Mouse (Mus musculus) CH12.LX (cell line): ENCODE data around the gene Nop10. TPM values are rescaled to one million over a fixed set of nuclear protein-coding genes. Genes with fewer than 3 reads are reported as not detected.
A peak's percentile ranks its signal among the peaks of the same experiment; 100 is the strongest.

Experiments used
- DNase-seq: peaks from one replicate; pipeline ENCODE4 v3.0.0-alpha.2; 2013; ENCODE audit errors: extremely low read depth
- H3K27ac ChIP-seq: 2 replicates; pipeline ENCODE4 v1.5.1; 2012; ENCODE audit warnings: low read depth, mild to moderate bottlenecking, control low read depth, moderate library complexity; ENCODE audit not compliant: insufficient read depth
- H3K27me3 ChIP-seq: replicated peaks from 2 replicates; pipeline ENCODE3; 2012; ENCODE audit warnings: inconsistent platforms
- H3K36me3 ChIP-seq, 2 experiments: replicated peaks in 1 of 2; 2 replicates each; pipeline versions ENCODE3 to v1.6.1; 2012; ENCODE audit warnings: inconsistent platforms in 1 of 2, low read length in 1 of 2, mild to moderate bottlenecking in 1 of 2, mixed read lengths in 1 of 2, moderate library complexity in 1 of 2; ENCODE audit not compliant: control insufficient read depth in 1 of 2, insufficient read depth in 1 of 2
- H3K4me1 ChIP-seq, 2 experiments: 2 replicates each; pipeline ENCODE4 v1.6.1; 2012; ENCODE audit warnings: inconsistent platforms in 1 of 2, moderate library complexity in 1 of 2; ENCODE audit not compliant: insufficient read depth in 2 of 2, control insufficient read depth in 1 of 2
- H3K4me2 ChIP-seq: 2 replicates; pipeline ENCODE4 v1.6.1; 2012; ENCODE audit warnings: low read depth, mild to moderate bottlenecking, control low read depth; ENCODE audit not compliant: poor library complexity, insufficient read depth, severe bottlenecking
- H3K4me3 ChIP-seq, 3 experiments: fragments of 150-350 bp in 1 of 3; sonication (generic) in 1 of 3; replicated peaks in 1 of 3; 2 replicates each; pipeline versions ENCODE3 to v1.5.1; 2011 to 2012; ENCODE audit warnings: low read depth in 2 of 3, low read length in 2 of 3, mild to moderate bottlenecking in 2 of 3, moderate library complexity in 2 of 3, control low read depth in 1 of 3, improper control_type of control experiment in 1 of 3, inconsistent platforms in 1 of 3, mixed read lengths in 1 of 3; ENCODE audit not compliant: poor library complexity in 1 of 3
- H3K79me2 ChIP-seq: replicated peaks from 2 replicates; pipeline ENCODE4 v1.6.1; 2012; ENCODE audit warnings: mild to moderate bottlenecking, moderate library complexity; ENCODE audit not compliant: control insufficient read depth, poor library complexity, insufficient read depth, severe bottlenecking; ENCODE audit errors: extremely low read depth
- H3K9ac ChIP-seq: 2 replicates; pipeline ENCODE4 v1.6.1; 2012; ENCODE audit warnings: low read depth, mild to moderate bottlenecking, control low read depth, moderate library complexity; ENCODE audit not compliant: insufficient read depth
- H3K9me3 ChIP-seq: replicated peaks from 2 replicates; pipeline ENCODE3; 2012; ENCODE audit warnings: low read length, inconsistent platforms, mixed read lengths
- CHD2 ChIP-seq: IDR thresholded peaks from 2 replicates; pipeline ENCODE4 v1.6.1; 2011; ENCODE audit warnings: low read length, improper control_type of control experiment
- CTCF ChIP-seq, 2 experiments: IDR thresholded peaks in 1 of 2; conservative IDR thresholded peaks in 1 of 2; 2 replicates each; pipeline ENCODE4 v1.5.1; 2011 to 2012; ENCODE audit warnings: low read depth in 2 of 2, low read length in 2 of 2, improper control_type of control experiment in 1 of 2, inconsistent platforms in 1 of 2, mild to moderate bottlenecking in 1 of 2, moderate library complexity in 1 of 2
- HCFC1 ChIP-seq: IDR thresholded peaks from 2 replicates; pipeline ENCODE4 v1.6.1; 2012; ENCODE audit warnings: low read depth, mild to moderate bottlenecking, inconsistent platforms, low read length, improper control_type of control experiment
- IRF4 ChIP-seq: IDR thresholded peaks from 2 replicates; pipeline ENCODE4 v1.6.1; 2014; ENCODE audit warnings: low read depth, mild to moderate bottlenecking, inconsistent platforms, low read length, improper control_type of control experiment
- JUND ChIP-seq: conservative IDR thresholded peaks from 2 replicates; pipeline ENCODE4 v1.6.1; 2011; ENCODE audit warnings: low read depth, low read length, improper control_type of control experiment
- MAFK ChIP-seq: IDR thresholded peaks from 2 replicates; pipeline ENCODE4 v1.6.1; 2011; ENCODE audit warnings: low read length, improper control_type of control experiment; ENCODE audit not compliant: insufficient replicate concordance
- MAZ ChIP-seq: IDR thresholded peaks from 2 replicates; pipeline ENCODE4 v1.6.1; 2012; ENCODE audit warnings: low read depth, mild to moderate bottlenecking, inconsistent platforms, low read length, improper control_type of control experiment, moderate library complexity
- MEF2A ChIP-seq: IDR thresholded peaks from 2 replicates; pipeline ENCODE4 v1.6.1; 2014; ENCODE audit warnings: low read depth, mild to moderate bottlenecking, inconsistent platforms, low read length, improper control_type of control experiment, borderline replicate concordance
- MXI1 ChIP-seq: IDR thresholded peaks from 2 replicates; pipeline ENCODE4 v1.6.1; 2011; ENCODE audit warnings: mild to moderate bottlenecking, low read depth, low read length, improper control_type of control experiment
- MYC ChIP-seq: IDR thresholded peaks from 2 replicates; pipeline ENCODE4 v1.6.1; 2011; ENCODE audit warnings: low read depth, mild to moderate bottlenecking, improper control_type of control experiment, low read length
- RAD21 ChIP-seq: IDR thresholded peaks from 2 replicates; pipeline ENCODE4 v1.6.1; 2011; ENCODE audit warnings: low read depth, mild to moderate bottlenecking, low read length, improper control_type of control experiment, moderate library complexity
- SMC3 ChIP-seq: IDR thresholded peaks from 2 replicates; pipeline ENCODE4 v1.6.1; 2011; ENCODE audit warnings: low read depth, low read length, improper control_type of control experiment
- UBTF ChIP-seq: IDR thresholded peaks from 2 replicates; pipeline ENCODE4 v1.6.1; 2012; ENCODE audit warnings: low read depth, mild to moderate bottlenecking, inconsistent platforms, low read length, improper control_type of control experiment, moderate library complexity
- ZNF384 ChIP-seq: IDR thresholded peaks from 2 replicates; pipeline ENCODE4 v1.6.1; 2012; ENCODE audit warnings: low read depth, low read length, improper control_type of control experiment, inconsistent platforms
- dilution Hi-C: fragments of 300-500 bp; cut with MboI; formaldehyde crosslinking; loops from 2 replicates; pipeline ENCODE4 v1.14.3; 2020; ENCODE audit warnings: low sequenced_read_pairs; ENCODE audit not compliant: extremely low pct_unique_long_range_greater_than_20kb, extremely low pct_ligation_motif_present
- in situ Hi-C: fragments of 300-500 bp; cut with MboI; formaldehyde crosslinking; loops from 3 replicates; pipeline ENCODE4 v1.14.3; 2019; ENCODE audit warnings: low sequenced_read_pairs, low pct_ligation_motif_present, low pct_unique_long_range_greater_than_20kb, mixed read lengths
- polyA plus RNA-seq: library from polyadenylated mRNA; unstranded; fragments of >175 nt; gene quantifications from 2 replicates; pipeline ENCODE4 v1.2.1, GENCODE M21; 2012; ENCODE audit warnings: low read depth; ENCODE audit not compliant: insufficient read length
- total RNA-seq, 2 experiments: library from RNA; depleted of rRNA; stranded (reverse); fragments of 300-350 nt in 1 of 2; fragments of >200 nt in 1 of 2; gene quantifications; 2 replicates each; pipeline ENCODE4 v1.2.3; 2012 to 2014

Nop10 gene
- total and polyA plus RNA-seq, 3 experiments = 239 to 507 (median 251) TPM

DNA sequence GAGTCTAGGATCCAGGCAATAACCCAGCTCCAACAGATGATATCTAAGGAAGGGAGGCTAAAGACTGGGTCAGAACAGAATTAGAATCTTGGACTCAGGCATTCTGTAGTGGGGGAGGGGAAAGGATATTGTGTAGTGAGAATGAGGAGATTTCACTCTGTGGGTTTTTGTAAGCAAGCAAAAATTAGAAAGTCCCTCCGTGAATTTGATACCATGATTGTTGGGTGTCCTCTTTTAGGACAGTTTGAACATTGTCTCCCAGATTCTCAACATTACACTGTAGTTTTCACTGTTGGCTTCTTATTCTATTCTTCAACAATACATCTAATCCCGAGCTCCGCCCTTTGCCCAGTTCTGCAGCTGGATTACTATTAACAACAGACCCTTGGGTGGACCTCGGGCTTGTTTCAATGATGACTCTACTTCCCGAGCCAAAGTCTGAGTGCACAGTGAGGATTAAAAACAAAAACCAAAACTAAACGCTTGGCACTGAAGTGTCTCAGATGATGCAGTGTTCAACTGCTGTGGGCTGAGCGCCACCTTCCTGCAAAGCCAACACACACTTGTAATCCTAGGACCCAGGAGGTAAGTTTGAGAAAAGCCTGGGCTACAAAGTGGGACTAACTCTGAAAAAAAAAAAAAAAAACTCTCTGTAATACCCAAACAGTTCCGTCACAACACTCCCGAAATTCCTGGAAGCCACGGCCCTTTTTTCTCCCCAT, 2.3 kb upstream of the Nop10 start, which contains the start of gene Nutm1:
TSS of gene Nutm1 (minus strand) at position 51 of the 722 bp plus-strand sequence.
- in situ Hi-C loops = no loop called here
- no peak within 1 kb of the TSS for H3K27ac ChIP-seq
- peak within 1 kb of the TSS in 1 of 3 experiments; percentile 18 for H3K4me3 ChIP-seq
- peaks cover 21% of the 10 kb centered on the region for H3K79me2 ChIP-seq
- H3K27me3 ChIP-seq = no peaks in the 10 kb centered on the region
- DNase-seq = peak; percentile 55
- dilution Hi-C loops = no loop called here
- peaks cover 2 to 30% of the 10 kb centered on the region in 2 experiments; a peak in 2 of 4 replicates for H3K4me1 ChIP-seq
- H3K36me3 ChIP-seq = peaks cover 0 to 12% of the 10 kb centered on the region in 2 experiments
- peak; percentile 28; the same call in 1 of the 2 replicates for TF ChIP-seq MYC
- TF ChIP-seq MAZ = peak; percentile 35; the same call in 1 of the 2 replicates
- TF ChIP-seq MAFK = no peak
- TF ChIP-seq HCFC1 = no peak
- peak in 1 of 2 experiments; percentile 85; a peak in 2 of 4 replicates for TF ChIP-seq CTCF (conservative IDR thresholded peaks at IDR 0.05 in 1 of 2, IDR thresholded peaks at IDR 0.05 in 1 of 2; ENCODE audit: low read depth in 2 of 2, low read length in 2 of 2)
- peak; percentile 77 for TF ChIP-seq SMC3
- no peak for TF ChIP-seq CHD2
- 0 out of 2 replicates have a peak, but pooled peaks have one; percentile 34 for TF ChIP-seq IRF4
- peak; percentile 14; the same call in 1 of the 2 replicates for TF ChIP-seq MEF2A
- peak; percentile 66 for TF ChIP-seq ZNF384
- no peak for TF ChIP-seq JUND
- TF ChIP-seq RAD21 = peak; percentile 90
- no peaks in the 10 kb centered on the region for H3K9me3 ChIP-seq
- H3K9ac ChIP-seq = no peak within 1 kb of the TSS
- peak within 1 kb of the TSS; percentile 61 for H3K4me2 ChIP-seq

DNA sequence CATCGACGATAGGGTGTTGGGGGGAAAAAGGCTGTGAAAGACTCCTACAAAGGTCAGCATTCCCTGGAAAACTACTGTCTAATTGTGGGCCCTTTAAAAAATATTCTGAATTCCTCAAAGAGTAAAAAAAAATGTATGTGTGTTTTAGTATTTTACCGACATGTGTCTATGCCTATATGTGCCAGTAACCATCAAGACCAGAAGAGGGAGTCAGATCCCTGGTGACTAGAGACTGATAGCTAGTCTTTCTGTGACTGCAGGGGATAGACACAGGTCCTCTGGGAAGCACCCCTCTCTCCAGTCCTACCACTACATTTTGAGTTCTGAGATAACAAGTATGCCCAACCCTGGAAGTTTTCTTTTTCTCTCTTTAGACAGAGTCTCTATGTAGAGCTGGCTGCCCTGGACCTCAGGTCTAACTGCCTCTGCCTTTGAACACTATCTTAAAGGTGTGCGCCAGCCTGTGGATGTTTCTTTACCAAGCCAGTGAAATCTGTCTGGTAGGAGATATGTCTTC, 1.1 kb downstream of the Nop10 start:
- Histone ChIP-seq H3K27ac (peak overlapping the region; percentile 8; the same call in 1 of the 2 replicates), H3K4me3 (peak overlapping the region; percentile 64 to 85 (median 74)), H3K36me3 (peaks cover 0 to 14% of the 10 kb centered on the region in 2 experiments), H3K9me3 (no peaks in the 10 kb centered on the region), H3K27me3 (no peaks in the 10 kb centered on the region), H3K9ac (peak overlapping the region; percentile 66), H3K4me1 (peaks cover 2 to 28% of the 10 kb centered on the region in 2 experiments; a peak in 2 of 4 replicates), H3K4me2 (peak overlapping the region; percentile 97), H3K79me2 (peaks cover 35% of the 10 kb centered on the region)
- TF ChIP-seq MXI1 (0 out of 2 replicates have a peak, but pooled peaks have one; percentile 33), RAD21 (peak; percentile 65), SMC3 (peak; percentile 44), UBTF (no peak), CTCF (conservative IDR thresholded peaks at IDR 0.05 in 1 of 2, IDR thresholded peaks at IDR 0.05 in 1 of 2; ENCODE audit: low read depth in 2 of 2, low read length in 2 of 2) (peak in 1 of 2 experiments; percentile 69; a peak in 2 of 4 replicates)
- in situ Hi-C loops (loop anchor here (10.0 kb wide), 2 partner anchors 102 to 212 kb away; partner anchors contain the start of gene Emc4), dilution Hi-C loops (no loop called here)
- DNase-seq = peak; percentile 58
